Mouse (Mus musculus) olfactory bulb, adult 2 months (tissue): ENCODE measurements at regions not wholly inside any gene's neighbourhood (a gene's known extent, or its start where the extent isn't known, plus 50 kb on each side); places are given as distances from the start of the nearest gene placed in this dataset.

Experiments
- H3K27ac ChIP-seq: fragments of 200-500 bp; 2 replicates; pipeline ENCODE4 v1.5.1; 2012; ENCODE audit warnings: low read depth, low read length; ENCODE audit not compliant: insufficient read depth
- H3K4me1 ChIP-seq: fragments of 200-500 bp; 2 replicates; pipeline ENCODE4 v1.6.1; 2012; ENCODE audit warnings: low read length; ENCODE audit not compliant: control insufficient read depth, insufficient read depth
- H3K4me3 ChIP-seq: fragments of 200-500 bp; 2 replicates; pipeline ENCODE4 v1.5.1; 2012; ENCODE audit warnings: mild to moderate bottlenecking, low read depth, low read length, moderate library complexity; ENCODE audit not compliant: insufficient read depth
- CTCF ChIP-seq: fragments of 200-500 bp; IDR thresholded peaks from 2 replicates; pipeline ENCODE4 v1.5.1; 2012; ENCODE audit warnings: low read depth, mild to moderate bottlenecking, low read length, moderate library complexity; ENCODE audit not compliant: insufficient read depth
- POLR2A ChIP-seq: fragments of 200-500 bp; IDR thresholded peaks from 2 replicates; pipeline ENCODE4 v1.6.1; 2012; ENCODE audit warnings: mild to moderate bottlenecking, low read depth, low read length, moderate library complexity; ENCODE audit not compliant: insufficient read depth
- WGBS: fragments of 180-500 bp; shearing (Covaris S2); methylation state at CpG from one replicate; pipeline ENCODE4 v1.1.7; 2018; 5-methylcytosine and 5-hydroxymethylcytosine counted together

DNA sequence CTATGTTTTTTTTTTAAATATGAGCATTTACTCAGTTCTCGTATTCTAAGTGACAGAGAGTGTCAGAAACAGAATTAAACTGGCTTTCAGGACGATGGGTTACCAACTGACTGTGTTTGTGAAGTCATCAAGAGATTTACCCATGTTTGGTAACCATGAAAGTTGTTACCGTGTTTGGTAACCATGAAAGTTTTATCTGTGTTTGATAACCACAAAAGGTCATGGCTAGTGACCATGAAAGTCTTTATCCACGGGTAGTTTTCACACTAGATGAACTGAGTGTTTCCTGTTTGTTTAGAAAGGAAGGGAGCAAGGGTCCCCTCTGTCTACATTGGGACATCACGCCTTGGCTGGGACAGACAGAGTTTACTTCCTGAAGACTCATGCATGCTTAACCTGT, 72.8 kb downstream of the Dyrk2 start:
- peaks cover 2% of the 10 kb centered on the region; the same call in 1 of the 2 replicates for H3K4me1 ChIP-seq

GRCm38 (mm10) chr10:118799767-118800166, 70.2 kb downstream of the Dyrk2 start:
- WGBS = 95% methylated on average over 8 of the region's 8 CpGs
- Histone ChIP-seq H3K4me3 (no peak overlapping the region), H3K27ac (no peak overlapping the region), H3K4me1 (no peaks in the 10 kb centered on the region)
- TF ChIP-seq POLR2A (no peak), CTCF (no peak)

More for the DNA sequence above, 72.8 kb downstream of the Dyrk2 start:
- Histone ChIP-seq H3K4me3 (no peak overlapping the region), H3K27ac (no peak overlapping the region)
- no peak for TF ChIP-seq POLR2A
- no peak for TF ChIP-seq CTCF
- 92% methylated on average over 5 of the region's 5 CpGs for WGBS

- Histone ChIP-seq H3K4me1 (no peaks in the 10 kb centered on the region), H3K4me3 (no peak overlapping the region), H3K27ac (no peak overlapping the region)
- TF ChIP-seq CTCF = no peak
- TF ChIP-seq POLR2A = no peak
- WGBS = 95% methylated on average over 20 of the region's 20 CpGs
These were observed 66.0 kb downstream of the Dyrk2 start for GRCm38 (mm10) chr10:118803922-118804557.

DNA sequence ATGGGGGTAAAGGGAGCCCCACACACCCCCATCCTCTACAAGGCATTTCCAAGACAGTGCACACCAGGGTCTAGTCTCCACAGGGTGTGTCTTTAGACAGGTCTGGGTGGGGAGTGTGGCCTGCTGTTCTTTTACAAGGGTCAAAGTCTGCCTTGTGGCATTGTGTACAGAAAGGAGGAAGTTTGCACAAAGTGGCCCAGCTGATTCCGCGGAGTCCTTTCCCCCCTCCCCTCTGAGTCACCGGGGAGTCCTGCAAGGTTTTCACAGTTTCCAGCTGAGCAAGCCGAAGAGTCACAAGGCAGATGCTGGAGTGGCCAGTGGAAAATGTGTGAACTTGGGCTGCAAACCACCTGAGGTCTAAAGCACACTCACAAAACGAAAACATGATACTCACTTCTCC, 65.4 kb downstream of the Dyrk2 start:
- no peak overlapping the region for H3K4me3 ChIP-seq
- 70% methylated on average over 5 of the region's 5 CpGs for WGBS
- TF ChIP-seq POLR2A = no peak
- TF ChIP-seq CTCF = no peak

More for the DNA sequence above, 65.4 kb downstream of the Dyrk2 start:
- no peak overlapping the region for H3K27ac ChIP-seq
- H3K4me1 ChIP-seq = no peaks in the 10 kb centered on the region
